Mouse (Mus musculus) liver, postnatal 0 days (tissue): Measurements from ENCODE around the gene Clgn. TPM values are rescaled to one million over a fixed set of nuclear protein-coding genes. Genes with fewer than 3 reads are reported as not detected.
"Not testable (repeated sequence)": the region's sequence is repeated elsewhere in the genome, so short reads cannot be mapped to it uniquely, and the experiment has no call there.

ENCODE experiments used
- ATAC-seq: fragments of 200-750 bp; cut with Nextera tagmentation; 2 replicates; pipeline ENCODE4 v1.8.0; 2017; ENCODE audit warnings: mild to moderate bottlenecking, moderate library complexity
- DNase-seq: peaks from one replicate; pipeline ENCODE4 v3.0.0-alpha.2; 2016
- H3K27ac ChIP-seq: fragments of 300-500 bp; sonication (generic); 2 replicates; pipeline ENCODE4 v1.5.1; 2014; ENCODE audit warnings: antibody characterized with exemption, moderate library complexity, mild to moderate bottlenecking, low read depth
- H3K27me3 ChIP-seq: fragments of 300-500 bp; sonication (generic); 2 replicates; pipeline ENCODE4 v1.6.1; 2014; ENCODE audit warnings: low read length, control low read depth, mixed read lengths; ENCODE audit not compliant: insufficient read depth
- H3K36me3 ChIP-seq: fragments of 300-500 bp; sonication (generic); replicated peaks from 2 replicates; pipeline ENCODE4 v1.6.1; 2014; ENCODE audit warnings: mild to moderate bottlenecking, control low read depth, low read length, moderate library complexity, mixed read lengths; ENCODE audit not compliant: insufficient read depth
- H3K4me1 ChIP-seq: fragments of 300-500 bp; sonication (generic); 2 replicates; pipeline ENCODE4 v1.6.1; 2014; ENCODE audit warnings: antibody characterized with exemption, mild to moderate bottlenecking, control low read depth; ENCODE audit not compliant: insufficient read depth
- H3K4me2 ChIP-seq: fragments of 300-500 bp; sonication (generic); 2 replicates; pipeline ENCODE4 v1.6.1; 2014; ENCODE audit warnings: low read depth, mild to moderate bottlenecking, low read length, moderate library complexity, mixed read lengths
- H3K4me3 ChIP-seq: fragments of 300-500 bp; sonication (generic); 2 replicates; pipeline ENCODE4 v1.5.1; 2014; ENCODE audit warnings: low read depth, low read length
- H3K9ac ChIP-seq: fragments of 300-500 bp; sonication (generic); replicated peaks from 2 replicates; pipeline ENCODE4 v1.6.1; 2014; ENCODE audit warnings: mild to moderate bottlenecking, moderate library complexity
- H3K9me3 ChIP-seq: fragments of 300-500 bp; sonication (generic); 2 replicates; pipeline ENCODE4 v1.6.1; 2016; ENCODE audit warnings: mild to moderate bottlenecking, control low read depth, low read length, mixed read lengths
- CTCF ChIP-seq: sonication (generic); IDR thresholded peaks from 2 replicates; pipeline ENCODE4 v1.5.1; 2016; ENCODE audit warnings: antibody characterized with exemption, low read depth
- EP300 ChIP-seq: IDR thresholded peaks from 2 replicates; pipeline ENCODE4 v1.6.1; 2016; ENCODE audit warnings: antibody characterized with exemption, low read depth, mild to moderate bottlenecking
- WGBS: fragments of 180-500 bp; shearing (Covaris S2); extraction: QIAGEN DNeasy Blood & Tissue Kit; methylation state at CpG from one replicate; pipeline ENCODE4 v1.1.7; 2014; ENCODE audit not compliant: insufficient replicate concordance; 5-methylcytosine and 5-hydroxymethylcytosine counted together
- polyA plus RNA-seq: library from polyadenylated mRNA; unstranded; fragments of >200 nt; fragmentation: Nextera tagmentation; extraction: Ambion mirVana; gene quantifications from 2 replicates; pipeline ENCODE4 v1.2.1, GENCODE M21; 2015

Gene Clgn
- polyA plus RNA-seq, 1 experiment from 2014 or later, result 0.12 TPM

GRCm38 (mm10) chr8:83426949-83427348 is 37.3 kb downstream of the Clgn start:
- H3K27ac ChIP-seq, result no peak overlapping the region
- no peak for TF ChIP-seq EP300
- no peak for TF ChIP-seq CTCF
- ATAC-seq (no peak), DNase-seq (no peak)
- peaks cover 8% of the 10 kb centered on the region for H3K4me1 ChIP-seq
- no peaks in the 10 kb centered on the region for H3K36me3 ChIP-seq
- no peaks in the 10 kb centered on the region for H3K9me3 ChIP-seq
- no peak overlapping the region for H3K4me3 ChIP-seq
- no peaks in the 10 kb centered on the region for H3K27me3 ChIP-seq
- WGBS, result 51% methylated on average over 7 of the region's 7 CpGs
- H3K9ac ChIP-seq, result no peak overlapping the region
- no peak overlapping the region for H3K4me2 ChIP-seq

- not testable (repeated sequence) for H3K36me3 ChIP-seq, H3K9me3 ChIP-seq, H3K27me3 ChIP-seq, H3K27ac ChIP-seq, H3K4me3 ChIP-seq, ATAC-seq, DNase-seq, H3K4me1 ChIP-seq, H3K9ac ChIP-seq
- peak overlapping the region; percentile 29; the same call in 1 of the 2 replicates for H3K4me2 ChIP-seq
- WGBS, result 65% methylated on average over 3 of the region's 3 CpGs
Observed at GRCm38 (mm10) chr8:83428621-83429020, 39.0 kb downstream of the Clgn start.

- no peak overlapping the region for H3K9ac ChIP-seq
- 31% methylated on average over 4 of the region's 4 CpGs for WGBS
- peak; percentile 93 for TF ChIP-seq EP300
- TF ChIP-seq CTCF, result no peak
- no peaks in the 10 kb centered on the region for H3K27me3 ChIP-seq
- H3K4me1 ChIP-seq, result peaks cover 8% of the 10 kb centered on the region
- H3K36me3 ChIP-seq, result peaks cover 7% of the 10 kb centered on the region
- peak overlapping the region; percentile 29; the same call in 1 of the 2 replicates for H3K4me2 ChIP-seq
- no peak overlapping the region for H3K4me3 ChIP-seq
- H3K27ac ChIP-seq, result no peak overlapping the region
- ATAC-seq (peak; percentile 94), DNase-seq (peak; percentile 28)
- H3K9me3 ChIP-seq, result no peaks in the 10 kb centered on the region
Observed at GRCm38 (mm10) chr8:83429071-83429524, 39.4 kb downstream of the Clgn start.

GRCm38 (mm10) chr8:83437077-83437476 is 47.4 kb downstream of the Clgn start:
- Histone ChIP-seq H3K9me3 (no peaks in the 10 kb centered on the region), H3K27me3 (no peaks in the 10 kb centered on the region), H3K36me3 (peaks cover 29% of the 10 kb centered on the region), H3K27ac (no peak overlapping the region), H3K4me1 (peaks cover 12% of the 10 kb centered on the region), H3K4me2 (no peak overlapping the region), H3K9ac (no peak overlapping the region), H3K4me3 (no peak overlapping the region)
- WGBS, result 35% methylated on average over 1 of the region's 1 CpGs
- no peak for ATAC-seq
- TF ChIP-seq EP300, result no peak
- no peak for TF ChIP-seq CTCF
- no peak for DNase-seq

GRCm38 (mm10) chr8:83441656-83442242 is 52.1 kb downstream of the Clgn start:
- peak overlapping the region; percentile 95 for H3K9ac ChIP-seq
- no peaks in the 10 kb centered on the region for H3K9me3 ChIP-seq
- H3K27ac ChIP-seq, result peak overlapping the region; percentile 92
- ATAC-seq (no peak), DNase-seq (no peak)
- H3K4me1 ChIP-seq, result peaks cover 12% of the 10 kb centered on the region
- peaks cover 13% of the 10 kb centered on the region for H3K36me3 ChIP-seq
- peak overlapping the region; percentile 97 for H3K4me2 ChIP-seq
- WGBS, result under 1% methylated on average over 29 of the region's 29 CpGs
- TF ChIP-seq CTCF (no peak), EP300 (no peak)
- H3K4me3 ChIP-seq, result peak overlapping the region; percentile 94
- no peaks in the 10 kb centered on the region for H3K27me3 ChIP-seq

GRCm38 (mm10) chr8:83442243-83443051 is 52.8 kb downstream of the Clgn start:
- peaks cover 8% of the 10 kb centered on the region for H3K36me3 ChIP-seq
- H3K27me3 ChIP-seq, result no peaks in the 10 kb centered on the region
- peak overlapping the region; percentile 94 for H3K4me3 ChIP-seq
- DNase-seq, result peak; percentile 98
- peak overlapping the region; percentile 95 for H3K9ac ChIP-seq
- peaks cover 12% of the 10 kb centered on the region for H3K4me1 ChIP-seq
- ATAC-seq, result peak; percentile 99
- 1% methylated on average over 55 of the region's 64 CpGs for WGBS
- H3K9me3 ChIP-seq, result no peaks in the 10 kb centered on the region
- peak overlapping the region; percentile 97 for H3K4me2 ChIP-seq
- H3K27ac ChIP-seq, result peak overlapping the region; percentile 92
- TF ChIP-seq EP300 (0 out of 2 replicates have a peak, but pooled peaks have one; percentile 24), CTCF (no peak)
